Mouse (Mus musculus) stomach, embryonic 14.5 days (tissue): ENCODE data around the gene Cenpp. TPM values are rescaled to one million over a fixed set of nuclear protein-coding genes. Genes with fewer than 3 reads are reported as not detected.

Experiments used
- ATAC-seq: fragments of 200-750 bp; cut with Nextera tagmentation; 2 replicates; pipeline ENCODE4 v1.8.0; 2017; ENCODE audit warnings: low read depth, moderate TSS enrichment; ENCODE audit not compliant: insufficient number of reproducible peaks, insufficient read depth, low FRiP score
- H3K27ac ChIP-seq: fragments of 300-500 bp; sonication (generic); 2 replicates; pipeline ENCODE4 v1.5.1; 2014; ENCODE audit warnings: mild to moderate bottlenecking, low read length, moderate library complexity, mixed read lengths
- H3K27me3 ChIP-seq: fragments of 300-500 bp; sonication (generic); 2 replicates; pipeline ENCODE4 v1.6.1; 2014; ENCODE audit warnings: low read length, control low read depth, mixed read lengths; ENCODE audit not compliant: control insufficient read depth, insufficient read depth
- H3K36me3 ChIP-seq: fragments of 300-500 bp; sonication (generic); 2 replicates; pipeline ENCODE4 v1.6.1; 2014; ENCODE audit warnings: mild to moderate bottlenecking, control low read depth, low read length, moderate library complexity, mixed read lengths; ENCODE audit not compliant: control insufficient read depth, insufficient read depth
- H3K4me1 ChIP-seq: fragments of 300-500 bp; sonication (generic); 2 replicates; pipeline ENCODE4 v1.6.1; 2014; ENCODE audit warnings: low read length, control low read depth, mixed read lengths; ENCODE audit not compliant: control insufficient read depth, insufficient read depth
- H3K4me2 ChIP-seq: fragments of 300-500 bp; sonication (generic); replicated peaks from 2 replicates; pipeline ENCODE4 v1.6.1; 2014; ENCODE audit warnings: low read depth, low read length, control low read depth
- H3K4me3 ChIP-seq: fragments of 300-500 bp; sonication (generic); 2 replicates; pipeline ENCODE4 v1.5.1; 2014; ENCODE audit warnings: low read depth, low read length, control low read depth
- H3K9ac ChIP-seq: fragments of 300-500 bp; sonication (generic); replicated peaks from 2 replicates; pipeline ENCODE4 v1.6.1; 2014; ENCODE audit warnings: low read depth, mild to moderate bottlenecking, control low read depth, low read length, moderate library complexity, mixed read lengths
- H3K9me3 ChIP-seq: fragments of 300-500 bp; sonication (generic); 2 replicates; pipeline ENCODE4 v1.6.1; 2016; ENCODE audit warnings: low read depth, low read length, control low read depth; ENCODE audit not compliant: control insufficient read depth
- WGBS: fragments of 180-500 bp; shearing (Covaris S2); extraction: QIAGEN DNeasy Blood & Tissue Kit; methylation state at CpG from one replicate; pipeline ENCODE4 v1.1.7; 2014; 5-methylcytosine and 5-hydroxymethylcytosine counted together
- polyA plus RNA-seq: library from polyadenylated mRNA; unstranded; fragments of >200 nt; fragmentation: Nextera tagmentation; extraction: Ambion mirVana; gene quantifications from 2 replicates; pipeline ENCODE4 v1.2.1, GENCODE M21; 2014

Gene Cenpp
- polyA plus RNA-seq, 1 experiment from 2014 or later = 29.6 TPM

GRCm38 (mm10) chr13:49536946-49537345 lies 115.6 kb downstream of the Cenpp start:
- H3K36me3 ChIP-seq = no peaks in the 10 kb centered on the region
- no peak overlapping the region for H3K27ac ChIP-seq
- no peak overlapping the region for H3K9ac ChIP-seq
- H3K4me1 ChIP-seq = 0 out of 2 replicates have a peak, but pooled peaks cover 7% of the 10 kb centered on the region
- ATAC-seq = no peak
- no peaks in the 10 kb centered on the region for H3K27me3 ChIP-seq
- H3K4me2 ChIP-seq = no peak overlapping the region
- no peak overlapping the region for H3K4me3 ChIP-seq
- H3K9me3 ChIP-seq = no peaks in the 10 kb centered on the region
- WGBS = 93% methylated on average over 1 of the region's 1 CpGs

GRCm38 (mm10) chr13:49530636-49531035 lies 121.9 kb downstream of the Cenpp start:
- no peak for ATAC-seq
- Histone ChIP-seq H3K36me3 (no peaks in the 10 kb centered on the region), H3K9me3 (no peaks in the 10 kb centered on the region), H3K4me1 (0 out of 2 replicates have a peak, but pooled peaks cover 7% of the 10 kb centered on the region), H3K4me3 (no peak overlapping the region), H3K27ac (no peak overlapping the region), H3K9ac (no peak overlapping the region), H3K27me3 (no peaks in the 10 kb centered on the region), H3K4me2 (no peak overlapping the region)
- WGBS = 89% methylated on average over 4 of the region's 4 CpGs

GRCm38 (mm10) chr13:49526235-49526634 lies 126.3 kb downstream of the Cenpp start:
- H3K4me3 ChIP-seq = no peak overlapping the region
- no peak overlapping the region for H3K9ac ChIP-seq
- no peak overlapping the region for H3K4me2 ChIP-seq
- no peak for ATAC-seq
- no peaks in the 10 kb centered on the region for H3K9me3 ChIP-seq
- H3K27me3 ChIP-seq = no peaks in the 10 kb centered on the region
- no peaks in the 10 kb centered on the region for H3K36me3 ChIP-seq
- H3K27ac ChIP-seq = no peak overlapping the region
- 78% methylated on average over 2 of the region's 2 CpGs for WGBS
- H3K4me1 ChIP-seq = no peaks in the 10 kb centered on the region

- no peak overlapping the region for H3K9ac ChIP-seq
- H3K9me3 ChIP-seq = no peaks in the 10 kb centered on the region
- H3K4me2 ChIP-seq = no peak overlapping the region
- H3K4me3 ChIP-seq = no peak overlapping the region
- H3K4me1 ChIP-seq = 0 out of 2 replicates have a peak, but pooled peaks cover 3% of the 10 kb centered on the region
- no peaks in the 10 kb centered on the region for H3K27me3 ChIP-seq
- no peak overlapping the region for H3K27ac ChIP-seq
- no peak for ATAC-seq
- 16% methylated on average over 2 of the region's 2 CpGs for WGBS
- no peaks in the 10 kb centered on the region for H3K36me3 ChIP-seq
Observed at GRCm38 (mm10) chr13:49518761-49519160, 133.8 kb downstream of the Cenpp start.

- Histone ChIP-seq H3K27ac (no peak overlapping the region), H3K36me3 (no peaks in the 10 kb centered on the region), H3K4me2 (no peak overlapping the region), H3K9ac (no peak overlapping the region), H3K4me1 (no peaks in the 10 kb centered on the region), H3K9me3 (no peaks in the 10 kb centered on the region), H3K4me3 (no peak overlapping the region), H3K27me3 (no peaks in the 10 kb centered on the region)
- WGBS = 51% methylated on average over 3 of the region's 3 CpGs
- ATAC-seq = no peak
Observed at GRCm38 (mm10) chr13:49507176-49507575, 145.4 kb downstream of the Cenpp start.

- no peaks in the 10 kb centered on the region for H3K9me3 ChIP-seq
- no peak overlapping the region for H3K9ac ChIP-seq
- H3K4me3 ChIP-seq = no peak overlapping the region
- no peaks in the 10 kb centered on the region for H3K36me3 ChIP-seq
- ATAC-seq = no peak
- H3K4me1 ChIP-seq = no peaks in the 10 kb centered on the region
- no peak overlapping the region for H3K27ac ChIP-seq
- WGBS = 72% methylated on average over 4 of the region's 4 CpGs
- no peaks in the 10 kb centered on the region for H3K27me3 ChIP-seq
- no peak overlapping the region for H3K4me2 ChIP-seq
Observed at GRCm38 (mm10) chr13:49505776-49506175, 146.8 kb downstream of the Cenpp start.

- H3K4me2 ChIP-seq = no peak within 1 kb of the TSS
- no peaks in the 10 kb centered on the region for H3K36me3 ChIP-seq
- no peaks in the 10 kb centered on the region for H3K4me1 ChIP-seq
- H3K9ac ChIP-seq = no peak within 1 kb of the TSS
- no peak within 1 kb of the TSS for H3K27ac ChIP-seq
- no peaks in the 10 kb centered on the region for H3K9me3 ChIP-seq
- no peak within 1 kb of the TSS for H3K4me3 ChIP-seq
- whole genome bisulfite sequencing = 71% methylated on average over 4 of the region's 4 CpGs
- no peaks in the 10 kb centered on the region for H3K27me3 ChIP-seq
- ATAC-seq = no peak
Observed at GRCm38 (mm10) chr13:49504510-49504909, 148.1 kb downstream of the Cenpp start, which contains the start of gene Ecm2. Gene Ecm2 (plus strand): TSS chr13:49504810.

GRCm38 (mm10) chr13:49492376-49493368 lies 159.9 kb downstream of the Cenpp start, which contains the start of gene Tes3-ps:
Gene Tes3-ps (plus strand): TSS chr13:49493318.
- ATAC-seq = no peak
- H3K4me2 ChIP-seq = no peak within 1 kb of the TSS

More at GRCm38 (mm10) chr13:49492376-49493368, 159.9 kb downstream of the Cenpp start, which contains the start of gene Tes3-ps:
- Histone ChIP-seq H3K4me1 (no peaks in the 10 kb centered on the region), H3K9me3 (no peaks in the 10 kb centered on the region), H3K4me3 (no peak within 1 kb of the TSS), H3K27me3 (no peaks in the 10 kb centered on the region), H3K36me3 (no peaks in the 10 kb centered on the region), H3K27ac (no peak within 1 kb of the TSS), H3K9ac (no peak within 1 kb of the TSS)
- WGBS = 52% methylated on average over 6 of the region's 6 CpGs
